Mouse (Mus musculus) liver, embryonic 14.5 days (tissue): ENCODE data around the gene Arid3c.

Experiments
- CTCF ChIP-seq: IDR thresholded peaks from 2 replicates; pipeline ENCODE4 v1.5.1; 2016; ENCODE audit warnings: antibody characterized with exemption, low read depth, control low read depth
- EP300 ChIP-seq: IDR thresholded peaks from 2 replicates; pipeline ENCODE4 v1.6.1; 2016; ENCODE audit warnings: antibody characterized with exemption, low read depth

- TF ChIP-seq CTCF = no peak
- no peak for TF ChIP-seq EP300
Measured at GRCm38 (mm10) chr4:41682789-41683188, 48.2 kb downstream of the Arid3c start.
